Mouse (Mus musculus): ENCODE results near the gene Tbx3. TPM values are rescaled to one million over a fixed set of nuclear protein-coding genes. Genes with fewer than 3 reads are reported as not detected.

Tbx3 gene
- polyA plus RNA-seq, 1 experiment from 2014 or later = not detected

- Histone ChIP-seq H3K36me3 (ENCODE audit: inconsistent target) (no peaks in the 10 kb centered on the region), H3K4me3 (ENCODE audit: inconsistent target) (no peak overlapping the region), H3K79me2 (ENCODE audit: inconsistent target) (no peaks in the 10 kb centered on the region), H3K27ac (no peak overlapping the region)
- 8% methylated on average over 18 of the region's 18 CpGs for WGBS (ENCODE audit: missing documents)
Measured at GRCm38 (mm10) chr5:119668913-119669411, 1.5 kb upstream of the Tbx3 start.

- WGBS (ENCODE audit: missing documents) = 4% methylated on average over 59 of the region's 61 CpGs
- no peak overlapping the region for H3K27ac ChIP-seq
- H3K36me3 ChIP-seq (ENCODE audit: inconsistent target) = no peaks in the 10 kb centered on the region
- no peak overlapping the region for H3K4me3 ChIP-seq (ENCODE audit: inconsistent target)
- H3K79me2 ChIP-seq (ENCODE audit: inconsistent target) = no peaks in the 10 kb centered on the region
Measured at GRCm38 (mm10) chr5:119669741-119670565, 516 bp upstream of the Tbx3 start.

- no peak overlapping the region for H3K27ac ChIP-seq
Measured at GRCm38 (mm10) chr5:119671124-119671801, 794 bp downstream of the Tbx3 start.

GRCm38 (mm10) chr5:119671965-119672347, 1.5 kb downstream of the Tbx3 start:
- 4% methylated on average over 22 of the region's 23 CpGs for WGBS (ENCODE audit: missing documents)
- Histone ChIP-seq H3K27ac (no peak overlapping the region), H3K79me2 (ENCODE audit: inconsistent target) (no peaks in the 10 kb centered on the region), H3K36me3 (ENCODE audit: inconsistent target) (no peaks in the 10 kb centered on the region), H3K4me3 (ENCODE audit: inconsistent target) (no peak overlapping the region)

More at GRCm38 (mm10) chr5:119671124-119671801, 794 bp downstream of the Tbx3 start:
- no peak overlapping the region for H3K4me3 ChIP-seq (ENCODE audit: inconsistent target)
- WGBS (ENCODE audit: missing documents) = 5% methylated on average over 39 of the region's 40 CpGs
- no peaks in the 10 kb centered on the region for H3K79me2 ChIP-seq (ENCODE audit: inconsistent target)
- H3K36me3 ChIP-seq (ENCODE audit: inconsistent target) = no peaks in the 10 kb centered on the region

- no peaks in the 10 kb centered on the region for H3K79me2 ChIP-seq (ENCODE audit: inconsistent target)
- no peak overlapping the region for H3K4me3 ChIP-seq (ENCODE audit: inconsistent target)
- WGBS (ENCODE audit: missing documents) = 7% methylated on average over 19 of the region's 19 CpGs
- no peak overlapping the region for H3K27ac ChIP-seq
- no peaks in the 10 kb centered on the region for H3K36me3 ChIP-seq (ENCODE audit: inconsistent target)
Measured at GRCm38 (mm10) chr5:119672348-119672983, 2.0 kb downstream of the Tbx3 start.

GRCm38 (mm10) chr5:119672984-119673600, 2.6 kb downstream of the Tbx3 start:
- WGBS (ENCODE audit: missing documents) = 12% methylated on average over 17 of the region's 17 CpGs

GRCm38 (mm10) chr5:119673716-119674605, 3.5 kb downstream of the Tbx3 start:
- WGBS (ENCODE audit: missing documents) = 37% methylated on average over 22 of the region's 22 CpGs
- H3K36me3 ChIP-seq (ENCODE audit: inconsistent target) = no peaks in the 10 kb centered on the region
- H3K27ac ChIP-seq = no peak overlapping the region
- no peak overlapping the region for H3K4me3 ChIP-seq (ENCODE audit: inconsistent target)
- no peaks in the 10 kb centered on the region for H3K79me2 ChIP-seq (ENCODE audit: inconsistent target)

More at GRCm38 (mm10) chr5:119672984-119673600, 2.6 kb downstream of the Tbx3 start:
- Histone ChIP-seq H3K4me3 (ENCODE audit: inconsistent target) (no peak overlapping the region), H3K27ac (no peak overlapping the region), H3K79me2 (ENCODE audit: inconsistent target) (no peaks in the 10 kb centered on the region), H3K36me3 (ENCODE audit: inconsistent target) (no peaks in the 10 kb centered on the region)

GRCm38 (mm10) chr5:119674606-119675330, 4.3 kb downstream of the Tbx3 start:
- H3K4me3 ChIP-seq (ENCODE audit: inconsistent target) = no peak overlapping the region
- H3K36me3 ChIP-seq (ENCODE audit: inconsistent target) = no peaks in the 10 kb centered on the region
- H3K27ac ChIP-seq = no peak overlapping the region
- no peaks in the 10 kb centered on the region for H3K79me2 ChIP-seq (ENCODE audit: inconsistent target)
- 57% methylated on average over 12 of the region's 12 CpGs for WGBS (ENCODE audit: missing documents)

GRCm38 (mm10) chr5:119676245-119676644, 5.8 kb downstream of the Tbx3 start:
- H3K79me2 ChIP-seq (ENCODE audit: inconsistent target) = no peaks in the 10 kb centered on the region
- no peak overlapping the region for H3K4me3 ChIP-seq (ENCODE audit: inconsistent target)
- no peak overlapping the region for H3K27ac ChIP-seq
- H3K36me3 ChIP-seq (ENCODE audit: inconsistent target) = no peaks in the 10 kb centered on the region
- 72% methylated on average over 2 of the region's 2 CpGs for WGBS (ENCODE audit: missing documents)

GRCm38 (mm10) chr5:119678516-119678915, 8.0 kb downstream of the Tbx3 start:
- no peak overlapping the region for H3K27ac ChIP-seq
- WGBS (ENCODE audit: missing documents) = 71% methylated on average over 5 of the region's 5 CpGs
- no peaks in the 10 kb centered on the region for H3K36me3 ChIP-seq (ENCODE audit: inconsistent target)
- no peak overlapping the region for H3K4me3 ChIP-seq (ENCODE audit: inconsistent target)
- no peaks in the 10 kb centered on the region for H3K79me2 ChIP-seq (ENCODE audit: inconsistent target)

GRCm38 (mm10) chr5:119679084-119679483, 8.6 kb downstream of the Tbx3 start:
- H3K4me3 ChIP-seq (ENCODE audit: inconsistent target) = no peak overlapping the region
- no peak overlapping the region for H3K27ac ChIP-seq
- H3K79me2 ChIP-seq (ENCODE audit: inconsistent target) = no peaks in the 10 kb centered on the region
- no peaks in the 10 kb centered on the region for H3K36me3 ChIP-seq (ENCODE audit: inconsistent target)

GRCm38 (mm10) chr5:119679614-119680328, 9.3 kb downstream of the Tbx3 start:
- no peaks in the 10 kb centered on the region for H3K36me3 ChIP-seq (ENCODE audit: inconsistent target)
- WGBS (ENCODE audit: missing documents) = 49% methylated on average over 10 of the region's 10 CpGs

More at GRCm38 (mm10) chr5:119679614-119680328, 9.3 kb downstream of the Tbx3 start:
- H3K79me2 ChIP-seq (ENCODE audit: inconsistent target) = no peaks in the 10 kb centered on the region
- H3K4me3 ChIP-seq (ENCODE audit: inconsistent target) = no peak overlapping the region
- H3K27ac ChIP-seq = no peak overlapping the region

All from macrophage (primary cell).